Mouse (Mus musculus) heart, embryonic 11.5 days (tissue): Measurements from ENCODE around the gene Pramel6. TPM values are rescaled to one million over a fixed set of nuclear protein-coding genes. Genes with fewer than 3 reads are reported as not detected.
A peak's percentile ranks its signal among the peaks of the same experiment; 100 is the strongest.
"Not testable (repeated sequence)": the region's sequence is repeated elsewhere in the genome, so short reads cannot be mapped to it uniquely, and the experiment has no call there.

Experiments
- ATAC-seq: fragments of 200-750 bp; cut with Nextera tagmentation; replicated peaks from 2 replicates; pipeline ENCODE4 v1.8.0; 2017; ENCODE audit warnings: moderate library complexity; ENCODE audit not compliant: insufficient number of reproducible peaks, low FRiP score, low TSS enrichment
- H3K27ac ChIP-seq: fragments of 300-500 bp; sonication (generic); 2 replicates; pipeline ENCODE4 v1.5.1; 2014; ENCODE audit warnings: mild to moderate bottlenecking, low read depth, low read length
- H3K27me3 ChIP-seq: fragments of 300-500 bp; sonication (generic); 2 replicates; pipeline ENCODE4 v1.6.1; 2014; ENCODE audit warnings: mild to moderate bottlenecking, low read length, mixed read lengths; ENCODE audit not compliant: control insufficient read depth, insufficient read depth
- H3K36me3 ChIP-seq: fragments of 300-500 bp; sonication (generic); 2 replicates; pipeline ENCODE4 v1.6.1; 2014; ENCODE audit warnings: mild to moderate bottlenecking, low read length, moderate library complexity, mixed read lengths; ENCODE audit not compliant: control insufficient read depth, insufficient read depth
- H3K4me1 ChIP-seq: fragments of 300-500 bp; sonication (generic); 2 replicates; pipeline ENCODE4 v1.6.1; 2014; ENCODE audit warnings: low read length; ENCODE audit not compliant: control insufficient read depth, insufficient read depth
- H3K4me2 ChIP-seq: fragments of 300-500 bp; sonication (generic); 2 replicates; pipeline ENCODE4 v1.6.1; 2014; ENCODE audit warnings: mild to moderate bottlenecking, moderate library complexity
- H3K4me3 ChIP-seq: fragments of 300-500 bp; sonication (generic); 2 replicates; pipeline ENCODE4 v1.5.1; 2014; ENCODE audit warnings: low read depth, low read length
- H3K9ac ChIP-seq: fragments of 300-500 bp; sonication (generic); 2 replicates; pipeline ENCODE4 v1.6.1; 2014; ENCODE audit warnings: mild to moderate bottlenecking, low read depth, low read length, moderate library complexity
- H3K9me3 ChIP-seq: fragments of 300-500 bp; sonication (generic); replicated peaks from 2 replicates; pipeline ENCODE4 v1.6.1; 2016; ENCODE audit warnings: low read length; ENCODE audit not compliant: control insufficient read depth
- WGBS: fragments of 180-500 bp; shearing (Covaris S2); extraction: QIAGEN DNeasy Blood & Tissue Kit; methylation state at CpG from one replicate; pipeline ENCODE4 v1.1.7; 2014; ENCODE audit not compliant: insufficient replicate concordance; 5-methylcytosine and 5-hydroxymethylcytosine counted together
- polyA plus RNA-seq: library from polyadenylated mRNA; unstranded; fragments of >200 nt; fragmentation: Nextera tagmentation; extraction: Ambion mirVana; gene quantifications from 2 replicates; pipeline ENCODE4 v1.2.1, GENCODE M21; 2014

The Pramel6 gene
- polyA plus RNA-seq, 1 experiment from 2014 or later, result not detected

- Histone ChIP-seq H3K9ac (no peak overlapping the region), H3K4me3 (no peak overlapping the region), H3K4me1 (no peaks in the 10 kb centered on the region), H3K4me2 (no peak overlapping the region), H3K9me3 (no peaks in the 10 kb centered on the region), H3K27me3 (no peaks in the 10 kb centered on the region), H3K27ac (no peak overlapping the region), H3K36me3 (no peaks in the 10 kb centered on the region)
- ATAC-seq, result no peak
- 75% methylated on average over 4 of the region's 4 CpGs for WGBS
Measured at GRCm38 (mm10) chr2:87520651-87521050, 14.3 kb downstream of the Pramel6 start.

- H3K27me3 ChIP-seq, ATAC-seq, H3K4me3 ChIP-seq, H3K27ac ChIP-seq, H3K36me3 ChIP-seq, H3K4me1 ChIP-seq, H3K9me3 ChIP-seq, H3K9ac ChIP-seq: not testable (repeated sequence)
- 28% methylated on average over 38 of the region's 39 CpGs for WGBS
- H3K4me2 ChIP-seq, result peak overlapping the region; percentile 56
Measured at GRCm38 (mm10) chr2:87525899-87526616, 19.7 kb downstream of the Pramel6 start.

GRCm38 (mm10) chr2:87531496-87531895, 25.1 kb downstream of the Pramel6 start, which contains the start of gene Olfr153:
Gene Olfr153, plus strand, starts transcription at chr2:87531796.
- no peaks in the 10 kb centered on the region for H3K9me3 ChIP-seq
- no peak within 1 kb of the TSS for H3K4me2 ChIP-seq
- H3K4me1 ChIP-seq, result no peaks in the 10 kb centered on the region
- no peak for ATAC-seq
- no peak within 1 kb of the TSS for H3K27ac ChIP-seq
- no peaks in the 10 kb centered on the region for H3K36me3 ChIP-seq
- no peak within 1 kb of the TSS for H3K9ac ChIP-seq
- no peak within 1 kb of the TSS for H3K4me3 ChIP-seq
- no peaks in the 10 kb centered on the region for H3K27me3 ChIP-seq

- no peak overlapping the region for H3K4me2 ChIP-seq
- H3K9me3 ChIP-seq, result no peaks in the 10 kb centered on the region
- no peaks in the 10 kb centered on the region for H3K27me3 ChIP-seq
- H3K36me3 ChIP-seq, result no peaks in the 10 kb centered on the region
- ATAC-seq, result no peak
- H3K4me1 ChIP-seq, result no peaks in the 10 kb centered on the region
- no peak overlapping the region for H3K4me3 ChIP-seq
- 58% methylated on average over 2 of the region's 2 CpGs for WGBS
- no peak overlapping the region for H3K9ac ChIP-seq
- no peak overlapping the region for H3K27ac ChIP-seq
Measured at GRCm38 (mm10) chr2:87534826-87535225, 28.5 kb downstream of the Pramel6 start.

GRCm38 (mm10) chr2:87545442-87545841, 39.1 kb downstream of the Pramel6 start, which contains the start of gene Olfr1128:
Gene Olfr1128, minus strand, starts transcription at chr2:87545542.
- Histone ChIP-seq H3K36me3 (no peaks in the 10 kb centered on the region), H3K4me2 (no peak within 1 kb of the TSS), H3K4me1 (no peaks in the 10 kb centered on the region), H3K4me3 (no peak within 1 kb of the TSS), H3K27ac (no peak within 1 kb of the TSS), H3K27me3 (no peaks in the 10 kb centered on the region), H3K9me3 (no peaks in the 10 kb centered on the region), H3K9ac (no peak within 1 kb of the TSS)
- no peak for ATAC-seq
- 81% methylated on average over 1 of the region's 1 CpGs for WGBS

Other genes with a start within 250 kb of the Pramel6 start
- gene Olfr1116, start 239.0 kb upstream of the Pramel6 start, polyA plus RNA-seq, result not detected in 2 replicates
- gene Olfr1118, start 199.0 kb upstream of the Pramel6 start, polyA plus RNA-seq, result not detected in 2 replicates
- gene Olfr1120, start 151.8 kb upstream of the Pramel6 start, polyA plus RNA-seq, result not detected in 2 replicates
- gene Olfr1121, start 136.7 kb upstream of the Pramel6 start, polyA plus RNA-seq, result not detected in 2 replicates
- gene Olfr1122, start 120.7 kb upstream of the Pramel6 start, polyA plus RNA-seq, result not detected in 2 replicates
- not detected in 2 replicates for gene Olfr1123, start 89.9 kb upstream of the Pramel6 start, polyA plus RNA-seq
- gene Olfr1124, start 76.3 kb upstream of the Pramel6 start, polyA plus RNA-seq, result not detected in 2 replicates
- not detected in 2 replicates for gene Olfr1126, start 52.6 kb upstream of the Pramel6 start, polyA plus RNA-seq
- gene Pramel7, start 9.5 kb upstream of the Pramel6 start, polyA plus RNA-seq, result not detected in 2 replicates
- gene Olfr153, start 25.2 kb downstream of the Pramel6 start, polyA plus RNA-seq, result not detected in 2 replicates
- gene Olfr1128, start 39.0 kb downstream of the Pramel6 start, polyA plus RNA-seq, result not detected in 2 replicates
- not detected in 2 replicates for gene Olfr1129, start 67.3 kb downstream of the Pramel6 start, polyA plus RNA-seq
- not detected in 2 replicates for gene Olfr1130, start 99.6 kb downstream of the Pramel6 start, polyA plus RNA-seq
- not detected in 2 replicates for gene Olfr1131, start 120.5 kb downstream of the Pramel6 start, polyA plus RNA-seq
- not detected in 2 replicates for gene Olfr1132, start 131.0 kb downstream of the Pramel6 start, polyA plus RNA-seq
- gene Olfr1133, start 140.8 kb downstream of the Pramel6 start, polyA plus RNA-seq, result not detected in 2 replicates
- not detected in 2 replicates for gene Olfr1134, start 151.9 kb downstream of the Pramel6 start, polyA plus RNA-seq
- gene Olfr1135, start 167.1 kb downstream of the Pramel6 start, polyA plus RNA-seq, result not detected in 2 replicates
- gene Olfr1136, start 187.4 kb downstream of the Pramel6 start, polyA plus RNA-seq, result not detected in 2 replicates
- gene Olfr1137, start 206.6 kb downstream of the Pramel6 start, polyA plus RNA-seq, result not detected in 2 replicates
- gene Olfr1138, start 233.4 kb downstream of the Pramel6 start, polyA plus RNA-seq, result not detected in 2 replicates
- gene Olfr1140, start 237.2 kb downstream of the Pramel6 start, polyA plus RNA-seq, result not detected in 2 replicates
- not detected in 2 replicates for gene Olfr1141, start 247.4 kb downstream of the Pramel6 start, polyA plus RNA-seq